Mouse (Mus musculus): ENCODE data around the gene Ppl.

- TF ChIP-seq CTCF (IDR thresholded peaks at IDR 0.05; ENCODE audit: low read depth) = no peak
- no peak for TF ChIP-seq EP300 (IDR thresholded peaks at IDR 0.05; ENCODE audit: low read depth)
Observed at GRCm38 (mm10) chr16:5119845-5120244, 12.4 kb downstream of the Ppl start.

Measured in liver, postnatal 0 days (tissue).